Mouse (Mus musculus) left cerebral cortex, postnatal 10 days (tissue): ENCODE results near the gene Ccl2. TPM values are rescaled to one million over a fixed set of nuclear protein-coding genes. Genes with fewer than 3 reads are reported as not detected.

ENCODE experiments used
- DNase-seq, 2 experiments: peaks; one replicate each; pipeline ENCODE4 v3.0.0; 2021 to 2022; ENCODE audit warnings: low spot score in 2 of 2, mixed read lengths in 1 of 2; ENCODE audit errors: extremely low spot score in 1 of 2
- intact Hi-C: fragments of 180-260 bp; cut with DNase I; formaldehyde crosslinking; loops from one replicate; pipeline ENCODE4 v1.15.1; 2025
- total RNA-seq, 2 experiments: library from RNA; stranded (reverse); gene quantifications; 2 replicates each; pipeline ENCODE4 v1.2.3; 2021

Gene Ccl2
- total RNA-seq, 2 experiments from 2014 or later, result not detected

GRCm38 (mm10) chr11:82078136-82078730, 42.9 kb downstream of the Ccl2 start:
- no peak for DNase-seq
- intact Hi-C loops, result no loop called here

GRCm38 (mm10) chr11:82080865-82081264, 45.5 kb downstream of the Ccl2 start:
- intact Hi-C loops, result no loop called here
- no peak for DNase-seq

DNA sequence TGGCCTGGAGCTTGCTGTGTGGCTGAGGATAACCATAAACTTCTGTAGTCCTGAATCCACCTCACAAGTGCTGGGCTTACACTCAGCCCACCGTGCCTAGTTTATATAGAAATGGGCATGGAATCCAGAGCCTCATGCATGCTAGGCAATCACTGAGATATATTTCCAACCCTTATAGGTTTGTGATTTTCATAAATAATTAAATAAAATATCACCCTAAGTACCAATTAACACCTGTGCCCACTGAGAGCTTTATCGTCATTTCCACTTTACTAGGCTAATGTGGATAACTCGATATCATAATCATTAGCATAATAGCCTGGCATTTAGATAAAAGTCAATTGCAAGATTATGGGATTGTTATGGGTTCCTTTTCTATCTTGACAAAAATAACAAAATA, 49.0 kb downstream of the Ccl2 start:
- intact Hi-C loops, result no loop called here
- no peak for DNase-seq

Other genes starting within 250 kb of the Ccl2 start
- gene 5530401A14Rik, start 174.9 kb upstream of the Ccl2 start, total RNA-seq, result under 1 TPM in 1 of 2 experiments, not detected in 1; 0.12 TPM
- gene Asic2, start 67.1 kb upstream of the Ccl2 start, total RNA-seq, result 10 to 100 TPM; 82.0 to 86.5 TPM
- not detected for gene Gm17268, start 3.0 kb downstream of the Ccl2 start, total RNA-seq
- gene Ccl7, start 10.1 kb downstream of the Ccl2 start, total RNA-seq, result not detected
- gene Ccl11, start 22.3 kb downstream of the Ccl2 start, total RNA-seq, result under 1 TPM; 0.32 to 0.87 TPM
- not detected for gene Ccl12, start 66.3 kb downstream of the Ccl2 start, total RNA-seq
- gene Ccl8, start 79.6 kb downstream of the Ccl2 start, total RNA-seq, result not detected